Mouse (Mus musculus) hindbrain, embryonic 15.5 days (tissue): Measurements from ENCODE around the gene Col6a1. TPM values are rescaled to one million over a fixed set of nuclear protein-coding genes. Genes with fewer than 3 reads are reported as not detected.

Experiments used
- ATAC-seq: fragments of 200-750 bp; cut with Nextera tagmentation; 2 replicates; pipeline ENCODE4 v1.8.0; 2017; ENCODE audit warnings: low read depth, moderate number of reproducible peaks, moderate TSS enrichment; ENCODE audit not compliant: low FRiP score
- H3K27ac ChIP-seq: fragments of 300-500 bp; sonication (generic); replicated peaks from 2 replicates; pipeline ENCODE4 v1.5.1; 2015; ENCODE audit warnings: mild to moderate bottlenecking, inconsistent platforms
- H3K27me3 ChIP-seq: fragments of 300-500 bp; sonication (generic); 2 replicates; pipeline ENCODE4 v1.6.1; 2015; ENCODE audit warnings: control low read depth, inconsistent platforms
- H3K36me3 ChIP-seq: fragments of 300-500 bp; sonication (generic); 2 replicates; pipeline ENCODE4 v1.6.1; 2015; ENCODE audit warnings: control low read depth, inconsistent platforms
- H3K4me1 ChIP-seq: fragments of 300-500 bp; sonication (generic); replicated peaks from 2 replicates; pipeline ENCODE4 v1.6.1; 2015; ENCODE audit warnings: control low read depth, inconsistent platforms
- H3K4me2 ChIP-seq: fragments of 300-500 bp; sonication (generic); 2 replicates; pipeline ENCODE4 v1.6.1; 2015; ENCODE audit warnings: moderate library complexity, mild to moderate bottlenecking, inconsistent platforms
- H3K4me3 ChIP-seq: fragments of 300-500 bp; sonication (generic); 2 replicates; pipeline ENCODE4 v1.5.1; 2015; ENCODE audit warnings: mild to moderate bottlenecking, inconsistent platforms
- H3K9ac ChIP-seq: fragments of 300-500 bp; sonication (generic); 2 replicates; pipeline ENCODE4 v1.6.1; 2015; ENCODE audit warnings: inconsistent platforms
- H3K9me3 ChIP-seq: fragments of 300-500 bp; sonication (generic); 2 replicates; pipeline ENCODE4 v1.6.1; 2016; ENCODE audit warnings: control low read depth, inconsistent platforms
- WGBS: fragments of 180-500 bp; shearing (Covaris S2); methylation state at CpG from one replicate; pipeline ENCODE4 v1.1.7; 2015; 5-methylcytosine and 5-hydroxymethylcytosine counted together
- polyA plus RNA-seq: library from polyadenylated mRNA; unstranded; fragments of >200 nt; fragmentation: Nextera tagmentation; extraction: Ambion mirVana; gene quantifications from 2 replicates; pipeline ENCODE4 v1.2.1, GENCODE M21; 2015

Gene Col6a1
- polyA plus RNA-seq, 1 experiment from 2014 or later = 23.5 TPM

DNA sequence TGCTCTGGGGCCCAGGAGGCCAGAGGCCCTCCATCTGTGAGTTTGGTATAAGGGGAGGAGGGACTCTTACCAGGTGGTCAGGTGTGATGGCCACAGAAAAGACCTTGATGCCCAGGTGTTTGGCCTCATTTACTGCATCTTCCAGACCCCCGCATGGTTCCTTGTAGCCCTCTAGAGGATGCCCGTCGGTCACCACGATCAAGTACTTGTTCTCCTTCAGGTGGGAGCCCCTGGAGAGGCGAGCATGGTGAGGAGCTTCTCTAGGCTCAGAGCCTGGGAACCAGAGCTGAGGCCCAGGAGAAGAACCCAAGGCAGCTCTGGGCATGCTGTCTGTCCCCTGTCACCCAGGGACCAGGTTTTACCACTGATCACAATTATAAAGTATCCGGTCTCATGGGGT, 4.2 kb downstream of the Col6a1 start:
- Histone ChIP-seq H3K4me1 (no peaks in the 10 kb centered on the region), H3K4me2 (no peak overlapping the region), H3K36me3 (no peaks in the 10 kb centered on the region), H3K9me3 (no peaks in the 10 kb centered on the region), H3K9ac (no peak overlapping the region), H3K4me3 (no peak overlapping the region), H3K27ac (no peak overlapping the region), H3K27me3 (no peaks in the 10 kb centered on the region)
- WGBS = 91% methylated on average over 6 of the region's 6 CpGs
- no peak for ATAC-seq

DNA sequence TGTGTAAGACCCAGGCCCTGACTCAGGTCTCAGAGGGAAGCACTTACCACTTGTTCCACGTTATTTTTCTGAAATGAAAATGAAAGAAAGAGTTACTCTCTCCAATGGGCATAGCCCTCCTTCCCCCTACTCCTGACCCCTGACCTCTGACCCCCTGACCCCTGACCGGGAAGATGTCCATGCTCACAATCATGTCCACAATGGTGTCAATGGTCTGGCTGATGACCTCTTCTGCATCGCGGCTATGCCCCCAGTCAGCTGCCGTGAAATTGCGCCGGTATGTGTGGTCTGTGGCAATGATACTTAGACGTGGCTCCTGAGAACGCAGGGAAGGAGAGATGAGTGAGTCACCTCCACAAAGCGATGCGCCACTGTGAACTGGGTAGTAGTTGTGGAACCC, 4.8 kb downstream of the Col6a1 start:
- no peak overlapping the region for H3K27ac ChIP-seq
- no peaks in the 10 kb centered on the region for H3K27me3 ChIP-seq
- no peaks in the 10 kb centered on the region for H3K9me3 ChIP-seq
- WGBS = 76% methylated on average over 11 of the region's 11 CpGs
- H3K4me2 ChIP-seq = no peak overlapping the region
- no peak overlapping the region for H3K4me3 ChIP-seq
- ATAC-seq = no peak
- H3K36me3 ChIP-seq = no peaks in the 10 kb centered on the region
- H3K4me1 ChIP-seq = no peaks in the 10 kb centered on the region
- H3K9ac ChIP-seq = no peak overlapping the region

DNA sequence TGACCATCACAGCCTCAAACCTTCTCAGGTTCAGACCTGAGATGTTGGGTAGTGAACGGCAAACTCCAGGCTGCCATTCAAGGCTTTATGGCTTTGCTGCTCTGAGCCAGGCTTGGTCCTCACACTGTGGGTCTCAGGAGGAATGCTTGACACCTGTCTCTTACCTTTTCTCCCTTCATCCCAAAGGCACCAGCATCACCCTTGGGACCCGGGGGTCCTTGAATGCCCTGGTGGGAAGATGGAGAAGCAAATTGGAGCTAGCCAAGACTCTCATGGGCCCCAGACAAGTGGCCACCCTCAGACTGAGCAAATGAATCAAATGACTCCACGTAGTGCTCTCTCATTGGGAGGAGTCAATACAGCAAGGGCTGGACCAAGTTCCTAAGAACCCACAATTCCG, 8.3 kb downstream of the Col6a1 start:
- no peaks in the 10 kb centered on the region for H3K27me3 ChIP-seq
- H3K27ac ChIP-seq = no peak overlapping the region
- no peaks in the 10 kb centered on the region for H3K9me3 ChIP-seq
- H3K4me1 ChIP-seq = no peaks in the 10 kb centered on the region
- no peak for ATAC-seq
- WGBS = 88% methylated on average over 4 of the region's 4 CpGs
- H3K9ac ChIP-seq = no peak overlapping the region
- H3K4me2 ChIP-seq = no peak overlapping the region
- no peaks in the 10 kb centered on the region for H3K36me3 ChIP-seq
- no peak overlapping the region for H3K4me3 ChIP-seq

DNA sequence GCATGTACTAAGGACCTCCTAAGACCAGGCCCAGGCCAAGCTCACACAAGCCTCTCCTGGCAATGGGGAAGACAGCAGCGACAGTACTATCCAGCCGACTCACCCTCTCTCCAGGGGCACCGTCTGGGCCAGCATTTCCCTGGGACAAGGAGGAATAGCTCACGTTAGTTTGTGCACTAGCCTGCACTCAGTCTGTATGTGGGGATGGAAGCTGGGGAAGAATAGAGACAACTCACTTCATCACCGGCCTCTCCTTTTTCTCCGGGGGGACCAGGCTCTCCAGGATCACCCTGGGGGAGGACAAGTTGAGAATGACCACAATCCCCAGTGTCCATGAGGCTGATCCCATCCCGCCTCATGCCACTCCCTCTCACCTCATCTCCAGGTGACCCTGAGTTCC, 8.9 kb downstream of the Col6a1 start:
- Histone ChIP-seq H3K4me1 (no peaks in the 10 kb centered on the region), H3K27me3 (no peaks in the 10 kb centered on the region), H3K9ac (no peak overlapping the region), H3K9me3 (no peaks in the 10 kb centered on the region), H3K27ac (no peak overlapping the region), H3K4me3 (no peak overlapping the region), H3K4me2 (no peak overlapping the region), H3K36me3 (no peaks in the 10 kb centered on the region)
- WGBS = 88% methylated on average over 7 of the region's 7 CpGs
- ATAC-seq = no peak

DNA sequence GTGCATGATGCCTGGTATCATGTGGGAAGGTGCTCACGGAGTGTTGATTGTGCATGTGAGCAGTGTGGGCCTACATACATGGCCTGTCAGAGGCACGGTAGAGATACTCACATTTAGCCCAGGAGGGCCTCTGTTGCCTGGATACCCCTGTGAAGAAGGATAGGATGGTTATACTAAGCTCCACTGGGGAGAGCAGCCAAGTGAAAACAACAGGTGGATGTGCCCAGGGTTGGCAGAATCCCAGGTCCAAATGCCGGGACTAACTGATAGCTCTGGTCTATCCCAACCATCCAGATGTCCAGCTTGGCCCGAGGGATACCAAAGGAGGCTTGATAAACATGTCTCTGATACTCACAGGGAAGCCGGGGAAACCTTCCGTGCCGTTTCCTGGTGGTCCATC, 11.7 kb downstream of the Col6a1 start:
- ATAC-seq = no peak
- H3K27me3 ChIP-seq = no peaks in the 10 kb centered on the region
- no peaks in the 10 kb centered on the region for H3K36me3 ChIP-seq
- no peak overlapping the region for H3K9ac ChIP-seq
- 79% methylated on average over 7 of the region's 7 CpGs for WGBS
- no peak overlapping the region for H3K4me2 ChIP-seq
- no peak overlapping the region for H3K27ac ChIP-seq
- H3K9me3 ChIP-seq = no peaks in the 10 kb centered on the region
- H3K4me1 ChIP-seq = no peaks in the 10 kb centered on the region
- H3K4me3 ChIP-seq = no peak overlapping the region

DNA sequence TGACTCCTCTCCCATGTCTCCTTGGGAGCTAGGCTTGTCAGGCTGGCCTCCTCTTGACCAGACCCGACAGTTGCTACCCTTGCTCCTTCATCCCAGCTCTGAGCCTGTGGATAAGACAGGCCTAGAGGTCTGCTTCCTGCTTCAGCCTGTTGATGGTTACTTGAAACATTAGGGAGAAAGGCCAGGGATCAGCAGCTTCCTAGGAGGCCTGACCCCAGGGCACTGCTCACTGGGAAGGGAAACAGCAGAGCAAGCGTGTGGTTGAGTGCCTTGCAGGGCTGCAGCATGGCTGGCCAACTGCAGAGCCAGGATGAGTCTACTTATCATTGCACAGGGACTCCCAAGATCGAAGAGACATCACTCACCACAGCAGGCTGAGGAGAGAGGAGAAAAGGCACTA, 13.5 kb downstream of the Col6a1 start:
- no peaks in the 10 kb centered on the region for H3K36me3 ChIP-seq
- no peak overlapping the region for H3K27ac ChIP-seq
- no peak overlapping the region for H3K4me3 ChIP-seq
- no peaks in the 10 kb centered on the region for H3K27me3 ChIP-seq
- H3K9ac ChIP-seq = no peak overlapping the region
- no peak for ATAC-seq
- 83% methylated on average over 3 of the region's 3 CpGs for WGBS
- H3K4me1 ChIP-seq = no peaks in the 10 kb centered on the region
- H3K9me3 ChIP-seq = no peaks in the 10 kb centered on the region
- H3K4me2 ChIP-seq = no peak overlapping the region

DNA sequence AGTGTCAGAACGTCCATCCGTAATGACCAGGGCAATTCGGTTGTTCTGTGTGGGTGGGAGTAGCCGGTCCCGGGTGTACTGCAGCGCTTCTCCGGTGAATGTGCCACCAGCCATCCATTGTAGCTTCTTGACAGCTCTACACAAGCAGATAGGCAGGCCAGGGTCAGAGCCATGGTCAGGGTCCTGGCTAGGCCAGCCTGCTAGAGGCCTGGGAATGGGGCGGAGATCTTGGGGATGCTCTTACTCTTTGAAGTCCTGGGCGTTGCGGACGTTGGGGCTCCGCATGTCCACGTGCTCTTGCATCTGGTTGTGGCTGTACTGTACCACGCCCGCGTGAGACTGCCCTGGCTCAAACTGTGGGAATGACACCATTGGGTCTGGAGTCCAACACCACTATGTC, 14.6 kb downstream of the Col6a1 start:
- H3K4me3 ChIP-seq = no peak overlapping the region

DNA sequence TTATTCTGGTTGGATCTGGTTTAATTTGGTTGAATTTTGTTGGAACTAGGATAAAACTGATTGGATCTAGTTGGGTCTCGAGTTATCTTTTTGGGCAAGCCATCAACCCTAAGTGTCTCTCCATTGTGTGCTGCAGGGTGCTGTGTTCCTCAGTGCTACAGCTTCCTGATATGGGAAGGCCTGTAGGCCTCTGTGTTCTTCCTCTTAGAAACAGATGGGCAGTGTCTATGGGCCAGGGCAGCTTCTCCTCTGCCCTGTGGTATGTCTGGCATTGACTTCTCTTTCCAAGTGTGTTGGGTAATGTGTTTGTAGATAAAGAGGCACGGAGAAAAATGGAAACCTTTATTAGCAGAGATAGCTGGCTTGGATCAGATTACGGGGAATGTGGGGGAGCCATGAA, 17.5 kb downstream of the Col6a1 start:
- WGBS = 90% methylated on average over 3 of the region's 3 CpGs
- no peak overlapping the region for H3K4me3 ChIP-seq

More for the DNA sequence above, 14.6 kb downstream of the Col6a1 start:
- no peak for ATAC-seq
- Histone ChIP-seq H3K36me3 (no peaks in the 10 kb centered on the region), H3K4me2 (no peak overlapping the region), H3K27ac (no peak overlapping the region), H3K27me3 (no peaks in the 10 kb centered on the region), H3K9ac (no peak overlapping the region), H3K4me1 (no peaks in the 10 kb centered on the region), H3K9me3 (no peaks in the 10 kb centered on the region)
- WGBS = 94% methylated on average over 16 of the region's 16 CpGs

DNA sequence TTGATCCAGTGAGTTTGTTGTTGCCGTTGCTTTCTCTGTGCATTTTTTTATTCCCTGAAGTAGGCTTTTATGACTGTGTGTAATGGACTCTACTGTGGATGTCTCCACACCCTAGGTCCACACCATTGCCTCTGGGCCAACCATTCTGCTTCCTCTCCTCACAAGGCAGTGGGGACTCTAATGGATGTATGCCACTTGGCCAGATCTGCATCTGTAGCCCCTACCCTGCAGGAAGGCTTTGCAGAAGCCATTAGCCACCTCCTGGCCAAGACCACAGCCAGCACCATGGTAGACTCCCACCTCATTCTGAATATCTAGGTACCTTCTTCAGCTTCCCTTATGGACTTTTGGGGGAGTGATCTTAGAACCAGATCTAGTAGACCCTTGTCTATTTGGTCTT, 18.4 kb downstream of the Col6a1 start:
- H3K4me2 ChIP-seq = no peak overlapping the region
- 89% methylated on average over 1 of the region's 1 CpGs for WGBS
- no peaks in the 10 kb centered on the region for H3K9me3 ChIP-seq
- no peak overlapping the region for H3K4me3 ChIP-seq
- no peak for ATAC-seq
- no peak overlapping the region for H3K27ac ChIP-seq
- H3K27me3 ChIP-seq = no peaks in the 10 kb centered on the region
- no peak overlapping the region for H3K9ac ChIP-seq
- H3K36me3 ChIP-seq = no peaks in the 10 kb centered on the region
- H3K4me1 ChIP-seq = no peaks in the 10 kb centered on the region

More for the DNA sequence above, 17.5 kb downstream of the Col6a1 start:
- no peak overlapping the region for H3K4me2 ChIP-seq
- no peak overlapping the region for H3K27ac ChIP-seq
- ATAC-seq = no peak
- H3K9me3 ChIP-seq = no peaks in the 10 kb centered on the region
- no peak overlapping the region for H3K9ac ChIP-seq
- H3K27me3 ChIP-seq = no peaks in the 10 kb centered on the region
- H3K36me3 ChIP-seq = no peaks in the 10 kb centered on the region
- H3K4me1 ChIP-seq = no peaks in the 10 kb centered on the region

DNA sequence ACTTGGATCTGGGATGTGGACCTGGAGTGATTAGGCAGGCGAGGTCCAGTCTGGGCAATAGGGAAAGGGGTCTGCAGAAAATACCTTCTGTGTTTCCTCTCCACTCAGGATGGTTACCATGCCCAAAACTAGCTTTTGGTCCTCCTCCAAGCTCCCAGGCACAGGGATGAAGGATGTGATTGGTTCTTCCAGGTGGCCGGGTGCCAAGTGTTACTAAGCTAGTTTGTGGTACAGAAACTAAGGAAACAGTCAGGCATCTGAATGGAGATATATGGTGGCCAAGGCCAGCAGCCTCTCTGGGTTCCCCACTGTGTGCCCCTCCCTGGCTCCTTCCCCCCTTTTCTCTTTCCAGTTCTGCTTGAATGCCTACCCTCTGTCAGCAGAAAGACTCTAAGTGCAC, 19.0 kb downstream of the Col6a1 start:
- ATAC-seq = no peak
- Histone ChIP-seq H3K27me3 (no peaks in the 10 kb centered on the region), H3K27ac (no peak overlapping the region), H3K9me3 (no peaks in the 10 kb centered on the region), H3K9ac (no peak overlapping the region), H3K36me3 (no peaks in the 10 kb centered on the region), H3K4me2 (no peak overlapping the region), H3K4me3 (no peak overlapping the region), H3K4me1 (no peaks in the 10 kb centered on the region)
- WGBS = 82% methylated on average over 2 of the region's 2 CpGs

DNA sequence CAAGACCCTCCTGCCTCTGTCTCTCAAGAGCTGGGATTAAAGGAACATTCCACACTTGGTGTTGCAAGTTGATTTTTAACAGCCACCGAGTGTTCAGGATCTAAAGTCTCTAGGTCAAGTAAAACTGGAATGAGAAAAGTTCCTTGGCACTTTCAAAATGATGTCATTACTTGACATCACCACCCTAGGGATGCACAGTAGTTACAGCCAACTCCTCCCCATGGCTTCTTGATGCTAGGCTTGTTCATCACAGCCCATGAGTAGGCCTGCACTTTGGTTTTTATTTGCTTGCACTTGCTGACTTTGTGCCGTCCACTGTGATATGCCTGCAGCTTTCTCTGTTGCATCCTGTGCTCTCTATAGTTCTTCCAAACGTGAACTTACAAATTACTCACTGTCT, 21.6 kb downstream of the Col6a1 start:
- Histone ChIP-seq H3K27ac (no peak overlapping the region), H3K4me3 (no peak overlapping the region), H3K36me3 (no peaks in the 10 kb centered on the region), H3K9ac (no peak overlapping the region), H3K4me2 (no peak overlapping the region), H3K27me3 (no peaks in the 10 kb centered on the region), H3K4me1 (no peaks in the 10 kb centered on the region), H3K9me3 (no peaks in the 10 kb centered on the region)
- WGBS = 84% methylated on average over 3 of the region's 3 CpGs
- no peak for ATAC-seq

DNA sequence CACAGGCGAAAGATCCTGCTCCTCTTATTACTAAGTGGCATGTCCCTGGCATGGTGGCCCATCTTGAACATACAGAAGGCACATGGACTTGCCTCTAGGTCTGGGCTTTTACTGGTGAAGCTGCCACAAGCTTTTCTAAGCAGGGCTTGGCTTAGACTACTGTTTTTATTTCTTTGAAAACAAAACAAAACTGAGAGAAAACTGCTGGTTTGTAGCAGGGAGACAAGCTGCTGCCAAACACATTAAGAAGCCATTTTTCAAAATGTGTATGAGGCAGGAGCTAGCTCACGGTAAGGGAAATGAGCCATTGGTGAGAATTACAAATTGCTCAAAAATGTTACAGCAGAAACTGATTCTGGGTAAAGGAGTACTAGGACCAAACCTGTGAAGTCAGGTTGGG, 24.5 kb downstream of the Col6a1 start:
- Histone ChIP-seq H3K4me1 (no peaks in the 10 kb centered on the region), H3K36me3 (no peaks in the 10 kb centered on the region), H3K9me3 (no peaks in the 10 kb centered on the region), H3K27ac (no peak overlapping the region), H3K4me2 (no peak overlapping the region), H3K4me3 (no peak overlapping the region), H3K27me3 (no peaks in the 10 kb centered on the region), H3K9ac (no peak overlapping the region)
- WGBS = 74% methylated on average over 2 of the region's 2 CpGs
- no peak for ATAC-seq

DNA sequence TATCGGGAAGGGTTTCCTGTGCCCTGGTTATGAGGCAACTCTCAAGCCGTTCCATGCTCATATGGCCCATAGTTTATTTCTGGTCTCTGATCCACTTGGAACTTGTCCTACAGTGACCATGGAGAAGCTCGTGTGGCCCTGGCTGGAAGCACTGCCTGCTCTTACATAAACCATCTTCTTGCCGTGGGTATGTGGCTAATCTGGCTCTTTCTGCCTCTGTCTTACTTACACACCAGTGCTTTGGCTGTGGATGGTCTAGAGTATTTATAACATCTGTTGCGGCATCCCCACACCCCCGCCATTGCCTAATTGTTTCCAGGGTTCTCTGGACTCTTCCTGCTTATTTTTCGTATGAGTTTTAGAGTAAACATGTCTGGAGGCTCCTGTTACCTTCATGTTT, 26.2 kb downstream of the Col6a1 start:
- Histone ChIP-seq H3K9me3 (no peaks in the 10 kb centered on the region), H3K4me3 (no peak overlapping the region), H3K9ac (no peak overlapping the region), H3K4me2 (no peak overlapping the region), H3K36me3 (no peaks in the 10 kb centered on the region), H3K27ac (no peak overlapping the region), H3K27me3 (no peaks in the 10 kb centered on the region), H3K4me1 (no peaks in the 10 kb centered on the region)
- no peak for ATAC-seq
- WGBS = 84% methylated on average over 7 of the region's 7 CpGs
